Mouse (Mus musculus): ENCODE data around the gene Pdcd1. TPM values are rescaled to one million over a fixed set of nuclear protein-coding genes. Genes with fewer than 3 reads are reported as not detected.
A peak's percentile ranks its signal among the peaks of the same experiment; 100 is the strongest.
"Not testable (repeated sequence)": the region's sequence is repeated elsewhere in the genome, so short reads cannot be mapped to it uniquely, and the experiment has no call there.

Gene Pdcd1
- total RNA-seq, 1 experiment from 2014 or later: not detected

DNA sequence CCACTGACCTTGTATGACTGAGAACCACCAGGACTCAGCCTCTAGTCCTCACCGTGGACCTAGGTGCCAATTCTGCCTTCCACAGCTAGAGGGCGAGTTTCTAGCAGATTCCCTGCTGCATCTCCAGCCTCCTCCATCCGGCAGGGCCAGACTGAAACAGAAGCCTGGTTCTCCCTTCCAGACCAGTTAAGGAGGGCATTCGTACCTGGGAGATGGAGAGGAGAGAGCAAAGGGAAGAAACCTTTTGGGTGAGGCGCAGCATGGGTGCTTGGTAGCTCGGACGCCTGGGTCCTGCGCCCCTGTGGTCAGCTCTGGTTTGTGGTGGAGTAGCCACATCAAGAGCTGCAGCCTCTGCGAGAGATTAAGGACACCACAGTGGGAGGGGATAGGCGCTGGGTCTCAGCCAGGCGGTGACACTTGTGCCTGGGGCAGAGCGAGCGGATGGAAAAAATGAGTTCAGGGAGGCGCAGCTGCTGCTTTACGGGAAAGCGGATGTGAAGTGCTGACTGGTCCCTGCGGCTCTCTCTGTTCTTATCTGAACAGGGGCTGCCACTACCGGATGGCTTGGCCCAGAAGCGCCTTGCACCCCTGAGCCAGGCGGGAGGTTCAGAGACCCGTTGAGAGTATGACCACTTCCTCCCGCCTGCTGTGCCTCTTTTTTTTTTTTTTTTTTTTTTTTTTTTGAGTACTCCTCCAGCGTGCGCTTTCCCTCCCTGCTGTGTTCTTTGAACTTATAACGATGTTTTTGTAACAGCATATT lies 17.2 kb downstream of the Pdcd1 start:
- peak; percentile 90 for ATAC-seq (replicated peaks; ENCODE audit: low read depth, poor library complexity, severe bottlenecking)

DNA sequence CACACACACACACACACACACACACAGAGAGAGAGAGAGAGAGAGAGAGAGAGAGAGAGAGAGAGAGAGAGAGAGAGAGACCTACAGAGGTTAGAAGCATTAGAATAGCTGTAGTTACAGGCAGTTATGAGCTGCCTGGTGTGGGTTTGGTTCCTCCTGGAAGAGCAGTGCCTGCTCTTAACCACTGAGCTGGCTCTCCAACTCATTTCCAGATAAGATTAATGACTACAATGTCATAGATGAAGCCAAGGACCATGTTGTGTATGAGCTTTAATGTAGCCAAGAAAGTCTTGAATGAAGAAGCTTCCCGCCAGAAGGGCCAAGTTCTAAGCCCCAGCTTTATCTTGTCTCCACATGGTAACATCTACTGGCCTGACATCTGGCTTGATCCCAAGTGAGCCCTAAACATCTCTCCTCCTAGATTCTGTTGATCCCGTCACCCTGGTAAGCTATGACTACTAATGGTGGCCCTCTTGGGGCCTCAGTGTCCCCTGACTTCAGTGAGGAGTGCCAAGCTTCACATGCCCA lies 19.2 kb downstream of the Pdcd1 start:
- ATAC-seq (replicated peaks; ENCODE audit: low read depth, poor library complexity, severe bottlenecking): no peak

DNA sequence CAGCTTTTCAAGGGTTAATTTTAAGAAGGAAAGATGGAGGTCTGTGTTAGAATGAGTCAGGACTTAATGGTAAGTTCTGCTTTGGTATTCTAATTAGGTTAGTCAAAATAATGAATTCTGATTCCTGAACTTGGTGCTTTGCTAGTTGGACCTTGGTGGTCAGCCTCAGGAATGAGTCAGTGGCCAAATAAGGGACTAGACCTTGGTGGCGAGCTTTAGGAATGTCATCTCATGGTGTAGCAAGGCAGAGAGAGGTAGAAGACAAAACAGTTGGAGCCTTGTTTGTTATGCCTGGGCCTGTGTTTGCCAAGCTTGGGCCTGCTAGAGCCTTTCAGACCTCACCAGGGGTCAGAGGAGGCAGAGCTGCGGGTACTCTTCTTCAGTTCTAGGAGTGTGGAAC lies 23.6 kb downstream of the Pdcd1 start:
- no peak for ATAC-seq (replicated peaks; ENCODE audit: low read depth, poor library complexity, severe bottlenecking)

DNA sequence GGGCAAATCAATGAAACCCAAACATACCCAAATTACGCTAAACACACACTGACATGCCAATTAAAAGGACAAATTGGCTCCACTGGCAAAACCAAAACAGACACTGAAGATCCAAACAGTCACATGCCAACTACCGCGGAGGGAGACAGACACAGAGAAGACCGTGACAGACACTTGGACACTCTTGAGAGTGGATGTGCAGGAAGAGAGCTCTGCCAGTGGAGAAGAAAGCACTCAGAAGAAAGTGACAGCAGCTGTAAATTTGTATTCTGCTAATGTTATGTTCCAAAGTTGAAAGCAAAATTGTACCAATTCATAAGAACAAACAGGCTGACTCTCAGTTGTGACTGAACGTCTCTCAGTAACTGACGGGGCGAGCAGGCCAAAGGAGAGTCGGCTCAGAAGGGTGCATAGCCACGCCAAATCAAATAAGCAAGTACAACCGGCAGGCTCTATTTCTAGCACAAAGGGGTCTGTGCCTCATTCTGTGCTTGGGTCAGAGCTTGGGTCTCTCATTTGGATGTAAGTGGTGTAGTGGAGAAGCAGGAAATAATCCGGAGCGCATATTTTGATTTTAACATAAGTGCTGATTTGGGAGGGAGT lies 24.7 kb downstream of the Pdcd1 start:
- ATAC-seq (replicated peaks; ENCODE audit: low read depth, poor library complexity, severe bottlenecking): no peak

DNA sequence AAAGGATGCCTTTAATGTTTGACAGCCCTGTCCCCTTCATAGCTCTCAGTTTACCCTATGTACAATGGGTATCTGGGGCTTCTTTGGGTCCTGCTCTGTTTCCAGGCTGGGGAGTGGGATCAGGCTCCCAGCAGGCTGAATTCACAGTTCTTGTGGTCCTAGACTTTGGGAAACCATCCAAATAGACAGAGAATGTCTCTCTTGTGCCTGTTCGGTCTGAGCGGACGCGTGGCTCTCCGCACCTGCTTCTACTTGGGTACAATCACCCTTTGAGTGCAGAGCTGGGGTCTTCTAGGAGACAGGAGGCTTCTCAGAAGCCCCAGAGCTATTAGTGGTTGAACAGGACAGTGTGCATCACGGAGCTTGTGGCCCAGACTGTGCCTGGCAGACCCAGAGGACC lies 32.2 kb downstream of the Pdcd1 start, which contains the start of gene Neu4:
Gene Neu4, plus strand, starts transcription at position 301 of the 400 bp plus-strand sequence.
- ATAC-seq (replicated peaks; ENCODE audit: low read depth, poor library complexity, severe bottlenecking): no peak

DNA sequence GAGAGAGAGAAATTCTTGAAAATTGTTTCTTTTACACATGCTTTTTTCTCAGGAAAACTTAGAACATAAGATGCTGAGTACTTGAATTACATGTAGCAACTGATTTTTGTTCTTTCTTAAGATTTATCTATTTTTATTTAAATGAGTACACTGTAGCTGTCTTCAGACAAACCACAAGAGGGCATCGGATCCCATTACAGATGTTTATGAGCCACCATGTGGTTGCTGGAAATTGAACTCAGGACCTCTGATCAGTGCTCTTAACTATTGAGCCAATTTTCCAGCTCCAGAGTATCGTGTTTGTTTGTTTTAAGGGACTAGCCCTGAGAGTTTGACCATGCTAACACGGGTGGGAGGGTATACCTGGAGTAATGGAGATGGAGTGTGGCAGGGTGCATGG lies 40.7 kb downstream of the Pdcd1 start:
- ATAC-seq (replicated peaks; ENCODE audit: low read depth, poor library complexity, severe bottlenecking): no peak

DNA sequence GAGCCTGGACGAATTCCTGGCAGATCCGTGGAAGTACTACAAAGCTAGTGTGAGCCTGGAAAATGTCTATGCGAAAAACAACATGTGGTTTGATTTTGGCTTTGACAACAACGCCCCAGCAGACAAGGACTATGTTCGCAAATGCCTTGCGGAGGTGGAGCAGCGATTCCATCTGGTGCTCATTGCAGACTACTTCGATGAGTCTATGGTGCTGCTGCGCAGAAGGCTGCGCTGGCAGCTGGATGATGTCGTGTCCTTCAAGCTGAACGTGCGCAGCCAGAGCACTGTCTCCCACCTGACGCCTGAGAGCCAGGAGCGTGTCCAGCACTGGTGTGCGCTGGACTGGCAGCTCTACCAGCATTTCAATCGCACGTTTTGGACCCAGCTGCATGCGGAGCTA lies 43.5 kb downstream of the Pdcd1 start:
- not testable (repeated sequence) for ATAC-seq (replicated peaks; ENCODE audit: low read depth, poor library complexity, severe bottlenecking)

DNA sequence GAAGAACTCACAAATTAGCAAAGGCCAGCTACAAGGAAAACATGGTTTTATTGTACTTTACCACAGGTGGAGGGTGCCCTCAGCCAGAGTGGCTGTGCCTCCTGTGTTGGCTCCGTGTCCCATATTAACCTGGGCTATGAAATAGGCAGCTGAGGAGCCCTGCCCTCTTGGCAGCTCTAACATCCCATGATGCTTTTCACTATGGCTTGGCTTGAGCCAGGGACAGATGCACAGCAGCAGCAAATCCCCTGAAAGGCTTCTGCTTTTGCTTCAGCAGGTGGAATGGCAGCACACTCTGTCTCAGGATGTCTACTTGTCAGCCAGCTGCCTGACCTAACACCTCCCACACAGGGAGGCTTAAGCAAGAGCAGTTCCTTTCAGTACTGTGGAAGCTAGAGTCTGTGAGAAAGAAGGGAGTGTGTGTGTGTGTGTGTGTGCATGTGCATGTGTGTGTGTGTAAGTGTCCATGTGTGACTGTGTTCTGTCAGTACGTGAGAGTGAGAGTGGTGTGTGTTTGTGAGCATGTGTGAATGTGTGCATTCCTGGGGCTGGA lies 46.3 kb downstream of the Pdcd1 start:
- peak; percentile 23 for ATAC-seq (replicated peaks; ENCODE audit: low read depth, poor library complexity, severe bottlenecking)

DNA sequence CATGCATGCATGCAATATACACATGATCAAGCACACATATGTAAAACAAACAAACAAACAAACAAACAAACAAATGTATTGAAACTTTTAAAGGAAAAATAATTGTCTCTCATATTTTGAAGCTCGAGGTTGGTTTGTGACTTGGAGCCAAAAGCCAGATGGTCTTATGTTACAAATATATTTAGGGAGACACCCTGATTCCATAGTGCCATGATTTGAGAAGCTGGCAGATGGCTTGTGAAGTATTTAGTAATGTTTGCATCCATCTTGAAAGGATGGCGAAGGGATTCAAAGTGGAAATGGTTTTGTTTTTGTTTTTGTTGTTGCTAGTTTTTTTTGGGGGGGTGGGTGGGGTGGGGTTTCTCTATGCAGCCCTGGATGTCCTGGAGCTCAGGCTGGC lies 51.3 kb downstream of the Pdcd1 start:
- ATAC-seq (replicated peaks; ENCODE audit: low read depth, poor library complexity, severe bottlenecking): no peak

DNA sequence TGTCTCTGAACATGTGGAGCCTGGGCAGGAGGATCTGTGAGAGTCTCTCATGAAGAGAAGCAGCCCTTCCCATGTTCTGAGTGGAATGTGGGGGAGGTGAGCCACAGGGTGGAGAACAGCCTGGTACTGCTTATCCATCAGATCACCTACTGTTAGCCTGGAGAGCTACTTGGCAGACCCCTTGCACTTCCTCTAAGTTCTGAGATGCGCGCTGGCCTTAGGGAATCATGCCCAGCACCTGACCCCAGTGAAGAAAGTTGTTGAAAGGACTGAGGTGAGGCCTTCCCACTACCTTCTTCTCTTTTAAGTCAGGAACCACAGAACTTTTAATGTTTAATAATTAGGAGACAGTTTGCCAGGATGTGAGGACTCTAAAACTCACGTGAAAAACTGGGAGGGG lies 60.9 kb downstream of the Pdcd1 start:
- ATAC-seq (replicated peaks; ENCODE audit: low read depth, poor library complexity, severe bottlenecking): peak; percentile 14; the same call in 1 of the 2 replicates

DNA sequence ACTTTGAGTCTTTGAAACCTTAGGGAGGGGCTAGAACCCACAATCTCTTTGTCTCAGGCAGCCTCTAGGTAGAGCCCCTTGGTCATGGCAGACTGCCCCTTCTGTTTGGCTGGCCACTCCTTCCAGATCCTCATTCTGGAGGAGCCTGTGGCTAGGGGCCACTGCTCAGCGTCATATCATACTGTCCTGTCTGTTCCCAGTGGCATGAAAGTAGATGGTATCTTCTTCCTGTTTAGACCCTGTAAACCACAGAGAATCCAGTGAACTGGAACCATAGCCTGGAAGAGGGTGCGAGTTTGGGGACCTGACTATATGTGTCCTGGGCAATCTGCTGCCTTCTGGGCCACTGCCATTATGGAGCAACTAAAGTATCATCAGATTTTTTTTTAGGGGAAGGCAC lies 61.3 kb downstream of the Pdcd1 start:
- ATAC-seq (replicated peaks; ENCODE audit: low read depth, poor library complexity, severe bottlenecking): peak; percentile 79

DNA sequence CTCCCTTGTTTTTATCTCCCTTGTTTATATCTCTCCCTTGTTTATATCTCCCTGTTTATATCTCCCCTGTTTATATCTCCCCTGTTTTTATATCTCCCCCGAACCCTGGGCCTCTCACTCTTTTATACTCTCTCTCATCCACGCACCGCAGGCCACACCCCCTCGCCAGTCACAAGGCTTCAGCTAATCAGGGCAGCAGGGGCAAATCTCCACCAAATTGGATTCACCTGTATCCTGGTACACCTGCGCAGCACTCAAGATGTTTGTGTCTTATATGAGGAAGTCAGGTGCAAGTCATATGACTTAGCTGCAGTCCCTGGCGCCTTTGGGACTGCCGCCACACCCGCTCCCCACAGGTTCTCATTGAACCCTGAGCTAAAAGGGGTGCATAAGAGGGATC lies 62.1 kb downstream of the Pdcd1 start, which contains the start of gene Gal3st2c:
Gene Gal3st2c, plus strand, starts transcription at position 301 of the 400 bp plus-strand sequence.
- not testable (repeated sequence) for ATAC-seq (replicated peaks; ENCODE audit: low read depth, poor library complexity, severe bottlenecking)

DNA sequence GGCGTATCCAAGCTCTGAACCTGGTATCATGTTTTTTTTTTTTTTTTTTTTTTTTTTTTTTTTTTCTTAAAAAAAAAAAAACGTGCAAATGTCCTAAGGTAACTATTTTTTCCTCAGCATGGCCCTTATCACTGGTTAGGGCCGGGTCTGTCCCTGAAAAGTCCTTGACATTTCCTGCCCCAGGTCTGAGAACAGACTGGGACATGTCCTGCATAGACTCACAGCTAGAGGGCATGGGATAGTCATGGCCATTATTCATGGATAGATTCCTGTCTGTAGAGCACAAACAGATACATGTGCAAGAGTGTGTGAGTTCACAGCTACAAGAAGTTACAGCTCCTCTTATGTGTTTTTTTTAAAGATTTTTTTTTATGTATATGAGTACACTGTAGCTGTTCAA lies 63.6 kb downstream of the Pdcd1 start:
- ATAC-seq (replicated peaks; ENCODE audit: low read depth, poor library complexity, severe bottlenecking): no peak

Other genes with a start within 250 kb of the Pdcd1 start
- 38.1 and 42.1 TPM in 2 replicates for gene Ing5, start 248.6 kb downstream of the Pdcd1 start, total RNA-seq (2017)
- gene D2hgdh, start 227.6 kb downstream of the Pdcd1 start, total RNA-seq (2017): 17.0 and 19.1 TPM in 2 replicates
- gene Gal3st2, start 191.2 kb downstream of the Pdcd1 start, total RNA-seq (2017): not detected in 2 replicates
- gene Gal3st2b, start 134.2 kb downstream of the Pdcd1 start, total RNA-seq (2017): not detected in 2 replicates
- not detected in 2 replicates for gene Gal3st2c, start 62.0 kb downstream of the Pdcd1 start, total RNA-seq (2017)
- gene Neu4, start 32.1 kb downstream of the Pdcd1 start, total RNA-seq (2017): not detected in 2 replicates